Mouse (Mus musculus): ENCODE data around the gene Slc35f5. TPM values are rescaled to one million over a fixed set of nuclear protein-coding genes. Genes with fewer than 3 reads are reported as not detected.
A peak's percentile ranks its signal among the peaks of the same experiment; 100 is the strongest.

Slc35f5 gene
- polyA plus RNA-seq, 1 experiment from 2014 or later = 27.9 TPM

- H3K27me3 ChIP-seq (ENCODE audit: control insufficient read depth, insufficient read depth, low read length) = no peaks in the 10 kb centered on the region
- no peaks in the 10 kb centered on the region for H3K36me3 ChIP-seq (ENCODE audit: control insufficient read depth, insufficient read depth, low read length)
- H3K4me2 ChIP-seq (ENCODE audit: low read depth) = no peak overlapping the region
- H3K4me1 ChIP-seq (ENCODE audit: control insufficient read depth, insufficient read depth, low read length) = no peaks in the 10 kb centered on the region
- no peaks in the 10 kb centered on the region for H3K9me3 ChIP-seq (ENCODE audit: control insufficient read depth, low read length)
- ATAC-seq (ENCODE audit: insufficient read depth, low FRiP score, low TSS enrichment) = peak; percentile 90
- no peak overlapping the region for H3K4me3 ChIP-seq (ENCODE audit: low read depth, low read length)
- DNase-seq (ENCODE audit: low spot score) = peak; percentile 89
- H3K9ac ChIP-seq (ENCODE audit: low read length) = no peak overlapping the region
- H3K27ac ChIP-seq (ENCODE audit: low read depth, low read length) = no peak overlapping the region
- 27% methylated on average over 9 of the region's 10 CpGs for WGBS
Measured at GRCm38 (mm10) chr1:125607087-125607803, 46.9 kb downstream of the Slc35f5 start.

- H3K9me3 ChIP-seq (ENCODE audit: control insufficient read depth, low read length) = no peaks in the 10 kb centered on the region
- H3K9ac ChIP-seq (ENCODE audit: low read length) = no peak overlapping the region
- ATAC-seq (ENCODE audit: insufficient read depth, low FRiP score, low TSS enrichment) = no peak
- no peaks in the 10 kb centered on the region for H3K27me3 ChIP-seq (ENCODE audit: control insufficient read depth, insufficient read depth, low read length)
- H3K4me2 ChIP-seq (ENCODE audit: low read depth) = no peak overlapping the region
- DNase-seq (ENCODE audit: low spot score) = no peak
- no peaks in the 10 kb centered on the region for H3K36me3 ChIP-seq (ENCODE audit: control insufficient read depth, insufficient read depth, low read length)
- H3K27ac ChIP-seq (ENCODE audit: low read depth, low read length) = no peak overlapping the region
- H3K4me1 ChIP-seq (ENCODE audit: control insufficient read depth, insufficient read depth, low read length) = no peaks in the 10 kb centered on the region
- no peak overlapping the region for H3K4me3 ChIP-seq (ENCODE audit: low read depth, low read length)
- 79% methylated on average over 4 of the region's 4 CpGs for WGBS
Measured at GRCm38 (mm10) chr1:125624376-125625076, 64.1 kb downstream of the Slc35f5 start.

- no peak overlapping the region for H3K27ac ChIP-seq (ENCODE audit: low read depth, low read length)
- H3K27me3 ChIP-seq (ENCODE audit: control insufficient read depth, insufficient read depth, low read length) = no peaks in the 10 kb centered on the region
- H3K4me3 ChIP-seq (ENCODE audit: low read depth, low read length) = no peak overlapping the region
- DNase-seq (ENCODE audit: low spot score) (no peak), ATAC-seq (ENCODE audit: insufficient read depth, low FRiP score, low TSS enrichment) (no peak)
- no peaks in the 10 kb centered on the region for H3K36me3 ChIP-seq (ENCODE audit: control insufficient read depth, insufficient read depth, low read length)
- H3K4me2 ChIP-seq (ENCODE audit: low read depth) = no peak overlapping the region
- H3K9me3 ChIP-seq (ENCODE audit: control insufficient read depth, low read length) = no peaks in the 10 kb centered on the region
- H3K9ac ChIP-seq (ENCODE audit: low read length) = no peak overlapping the region
- 61% methylated on average over 8 of the region's 8 CpGs for WGBS
- 0 out of 2 replicates have a peak, but pooled peaks cover 3% of the 10 kb centered on the region for H3K4me1 ChIP-seq (ENCODE audit: control insufficient read depth, insufficient read depth, low read length)
Measured at GRCm38 (mm10) chr1:125639501-125640253, 79.3 kb downstream of the Slc35f5 start.

- no peaks in the 10 kb centered on the region for H3K9me3 ChIP-seq (ENCODE audit: control insufficient read depth, low read length)
- no peak for ATAC-seq (ENCODE audit: insufficient read depth, low FRiP score, low TSS enrichment)
- no peak overlapping the region for H3K9ac ChIP-seq (ENCODE audit: low read length)
- no peak overlapping the region for H3K4me2 ChIP-seq (ENCODE audit: low read depth)
- no peak for DNase-seq (ENCODE audit: low spot score)
- H3K27me3 ChIP-seq (ENCODE audit: control insufficient read depth, insufficient read depth, low read length) = no peaks in the 10 kb centered on the region
- H3K4me3 ChIP-seq (ENCODE audit: low read depth, low read length) = no peak overlapping the region
- H3K27ac ChIP-seq (ENCODE audit: low read depth, low read length) = no peak overlapping the region
- H3K4me1 ChIP-seq (ENCODE audit: control insufficient read depth, insufficient read depth, low read length) = 0 out of 2 replicates have a peak, but pooled peaks cover 3% of the 10 kb centered on the region
- WGBS = 47% methylated on average over 1 of the region's 1 CpGs
- no peaks in the 10 kb centered on the region for H3K36me3 ChIP-seq (ENCODE audit: control insufficient read depth, insufficient read depth, low read length)
Measured at GRCm38 (mm10) chr1:125643643-125644042, 83.2 kb downstream of the Slc35f5 start.

Other genes with a start within 250 kb of the Slc35f5 start
- 270 and 284 TPM in 2 replicates for gene Actr3, start 124.9 kb upstream of the Slc35f5 start, polyA plus RNA-seq (2014; fragmentation: Nextera tagmentation; extraction: Ambion mirVana)
- gene Gpr39, start 116.4 kb downstream of the Slc35f5 start, polyA plus RNA-seq (2014; fragmentation: Nextera tagmentation; extraction: Ambion mirVana) = not detected in 2 replicates

Measured in neural tube, embryonic 11.5 days (tissue).